Mouse (Mus musculus) erythroblast, embryonic 14.5 days (primary cell): ENCODE results near the gene Agap1.

Experiments
- GATA1 ChIP-seq: IDR thresholded peaks from 2 replicates; pipeline ENCODE4 v1.6.1; 2012; ENCODE audit warnings: low read length, inconsistent platforms, mixed read lengths
- TAL1 ChIP-seq: IDR thresholded peaks from 3 replicates; pipeline ENCODE4 v1.6.1; 2012; ENCODE audit warnings: low read length, inconsistent platforms, mixed read lengths

- TF ChIP-seq GATA1: no peak
- no peak for TF ChIP-seq TAL1
Observed at GRCm38 (mm10) chr1:89609964-89610363, 155.4 kb downstream of the Agap1 start.
